Mouse (Mus musculus) adrenal gland, postnatal 10 days (tissue): ENCODE measurements around the gene Hexdc. TPM values are rescaled to one million over a fixed set of nuclear protein-coding genes. Genes with fewer than 3 reads are reported as not detected.

ENCODE experiments used
- DNase-seq: peaks from one replicate; pipeline ENCODE4 v3.0.0; 2021; ENCODE audit warnings: mixed read lengths
- long read RNA-seq, 2 experiments: library from polyadenylated mRNA; stranded (forward); transcript quantifications; one replicate each; pipeline ENCODE4 v2.0.0; 2021
- total RNA-seq, 2 experiments: library from RNA; stranded (reverse); gene quantifications; 2 replicates each; pipeline ENCODE4 v1.2.3; 2021

Hexdc gene
- total RNA-seq = 10 to 100 TPM; 12.6 to 16.4 TPM
- long read RNA-seq, experiment 1, partial matches to known transcripts = 2 of 9 reads
- long read RNA-seq, experiment 1, other reads (novel, unspliced or antisense) = 7 of 9 reads
- long read RNA-seq, experiment 2, partial matches to known transcripts = 2 of 4 reads
- long read RNA-seq, experiment 2, other reads (novel, unspliced or antisense) = 1 of 4 reads

- DNase-seq = peak; percentile 97
Measured at GRCm38 (mm10) chr11:121204161-121205006, at the start of gene Hexdc, which contains the start of gene Ogfod3. Gene Hexdc, plus strand, starts transcription at chr11:121204433. Gene Ogfod3, minus strand, starts transcription at chr11:121204711.

GRCm38 (mm10) chr11:121156411-121156891 is 47.8 kb upstream of the Hexdc start:
- peak; percentile 66 for DNase-seq

GRCm38 (mm10) chr11:121159971-121160370 is 44.3 kb upstream of the Hexdc start, which contains the start of gene Uts2r:
Gene Uts2r, plus strand, starts transcription at chr11:121160271.
- DNase-seq = no peak

GRCm38 (mm10) chr11:121160636-121161346 is 43.4 kb upstream of the Hexdc start:
- no peak for DNase-seq

- no peak for DNase-seq
Measured at GRCm38 (mm10) chr11:121163751-121164150, 40.5 kb upstream of the Hexdc start.

- no peak for DNase-seq
Measured at GRCm38 (mm10) chr11:121173203-121173602, 31.0 kb upstream of the Hexdc start.

GRCm38 (mm10) chr11:121174234-121174633 is 30.0 kb upstream of the Hexdc start:
- no peak for DNase-seq

- DNase-seq = peak; percentile 76
Measured at GRCm38 (mm10) chr11:121176285-121177270, 27.7 kb upstream of the Hexdc start.

- DNase-seq = peak; percentile 70
Measured at GRCm38 (mm10) chr11:121189681-121190080, 14.6 kb upstream of the Hexdc start.

GRCm38 (mm10) chr11:121192742-121193141 is 11.5 kb upstream of the Hexdc start:
- DNase-seq = no peak

- no peak for DNase-seq
Measured at GRCm38 (mm10) chr11:121193415-121193814, 10.8 kb upstream of the Hexdc start.

- no peak for DNase-seq
Measured at GRCm38 (mm10) chr11:121198622-121199021, 5.6 kb upstream of the Hexdc start.

- no peak for DNase-seq
Measured at GRCm38 (mm10) chr11:121199851-121200250, 4.4 kb upstream of the Hexdc start.

- no peak for DNase-seq
Measured at GRCm38 (mm10) chr11:121200781-121201180, 3.5 kb upstream of the Hexdc start.

- peak; percentile 61 for DNase-seq
Measured at GRCm38 (mm10) chr11:121201436-121202198, 2.6 kb upstream of the Hexdc start.

- no peak for DNase-seq
Measured at GRCm38 (mm10) chr11:121203859-121204160, 423 bp upstream of the Hexdc start.

- DNase-seq = no peak
Measured at GRCm38 (mm10) chr11:121216831-121217230, 12.6 kb downstream of the Hexdc start.

GRCm38 (mm10) chr11:121219776-121220175 is 15.5 kb downstream of the Hexdc start:
- no peak for DNase-seq

- DNase-seq = no peak
Measured at GRCm38 (mm10) chr11:121220771-121221170, 16.5 kb downstream of the Hexdc start.

GRCm38 (mm10) chr11:121221321-121222010 is 17.2 kb downstream of the Hexdc start:
- DNase-seq = no peak
